Mouse (Mus musculus): ENCODE results near the gene Obp2a. TPM values are rescaled to one million over a fixed set of nuclear protein-coding genes. Genes with fewer than 3 reads are reported as not detected.
"Not testable (repeated sequence)": the region's sequence is repeated elsewhere in the genome, so short reads cannot be mapped to it uniquely, and the experiment has no call there.

The Obp2a gene
- not detected in 2 replicates for polyA plus RNA-seq (2016; fragmentation: Nextera tagmentation; extraction: Ambion mirVana)

DNA sequence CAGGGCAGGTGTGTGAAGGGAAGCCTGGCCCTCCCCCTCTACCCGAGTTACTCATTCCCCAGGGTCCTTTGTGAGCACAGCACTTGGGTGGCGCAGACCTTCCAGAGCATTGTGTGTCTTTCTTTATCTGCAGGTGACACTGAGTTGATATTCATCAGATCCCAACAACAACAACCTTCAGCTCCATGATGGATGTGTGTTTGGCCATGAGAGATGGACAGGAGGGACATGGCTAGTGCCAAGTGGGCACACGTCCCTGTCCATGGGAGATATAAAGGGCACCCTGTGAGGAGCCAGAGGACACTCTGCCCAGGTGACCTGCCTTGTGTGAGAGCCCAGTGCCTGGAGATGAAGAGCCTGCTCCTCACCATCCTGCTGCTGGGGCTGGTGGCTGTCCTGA lies at the start of gene Obp2a:
Gene Obp2a, plus strand, starts transcription at position 301 of the 400 bp plus-strand sequence.
- H3K27me3 ChIP-seq (ENCODE audit: poor library complexity, severe bottlenecking); H3K4me3 ChIP-seq: not testable (repeated sequence)
- 85% methylated on average over 3 of the region's 3 CpGs for WGBS

DNA sequence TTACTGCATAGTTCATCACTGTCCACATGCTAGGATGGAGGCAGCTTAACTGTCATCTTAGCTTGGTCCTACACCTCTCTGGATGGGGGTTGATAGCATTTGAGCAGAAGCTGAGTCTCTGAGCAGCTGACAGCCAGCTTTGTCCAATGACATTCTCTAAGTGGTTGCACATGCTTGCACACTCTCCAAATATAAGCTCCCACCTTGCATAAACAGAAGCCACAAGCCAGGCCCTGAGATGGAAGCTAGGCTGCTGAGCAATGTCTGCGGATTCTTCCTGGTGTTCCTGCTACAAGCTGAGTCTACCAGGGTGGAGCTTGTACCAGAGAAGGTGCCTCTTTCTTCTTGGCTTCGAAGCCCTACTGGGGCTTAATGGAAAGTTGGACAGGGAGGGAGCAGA lies 46.9 kb upstream of the Obp2a start, which contains the start of gene Lcn8:
Gene Lcn8, plus strand, starts transcription at position 219 of the 400 bp plus-strand sequence.
- no peak within 1 kb of the TSS for H3K4me3 ChIP-seq
- H3K27me3 ChIP-seq (ENCODE audit: poor library complexity, severe bottlenecking) = no peaks in the 10 kb centered on the region
- no peak for DNase-seq (ENCODE audit: extremely low spot score, low spot score)
- WGBS = 85% methylated on average over 2 of the region's 2 CpGs
- H3K4me1 ChIP-seq = no peaks in the 10 kb centered on the region
- H3K36me3 ChIP-seq (replicated peaks) = no peaks in the 10 kb centered on the region
- H3K9me3 ChIP-seq = no peaks in the 10 kb centered on the region
- no peak within 1 kb of the TSS for H3K27ac ChIP-seq

More for the DNA sequence above, at the start of gene Obp2a:
- not testable (repeated sequence) for H3K4me1 ChIP-seq; H3K27ac ChIP-seq; H3K36me3 ChIP-seq (replicated peaks); H3K9me3 ChIP-seq; DNase-seq (ENCODE audit: extremely low spot score, low spot score)

DNA sequence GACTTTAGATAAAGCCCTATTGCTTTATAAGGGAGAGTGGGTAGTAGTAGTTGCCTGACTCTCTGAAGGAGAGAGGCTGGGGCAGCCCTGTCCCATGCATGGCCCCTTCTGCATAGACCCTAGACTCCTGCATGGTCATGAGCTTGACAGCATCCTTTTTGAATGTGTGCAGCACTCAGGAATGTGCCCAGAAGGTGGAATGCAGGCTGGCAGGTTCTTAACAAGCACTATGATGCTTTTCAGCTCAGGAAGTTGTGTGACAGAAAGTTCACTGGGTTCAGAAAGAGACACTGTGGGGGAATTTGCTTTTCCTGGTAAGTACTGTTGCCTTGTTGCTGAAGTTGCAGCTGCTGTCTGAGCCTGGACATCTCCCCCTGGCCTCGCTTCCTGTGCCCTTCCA lies 45.3 kb upstream of the Obp2a start:
- Histone ChIP-seq H3K4me3 (no peak overlapping the region), H3K36me3 (replicated peaks) (no peaks in the 10 kb centered on the region), H3K27me3 (ENCODE audit: poor library complexity, severe bottlenecking) (no peaks in the 10 kb centered on the region), H3K9me3 (no peaks in the 10 kb centered on the region), H3K27ac (no peak overlapping the region), H3K4me1 (no peaks in the 10 kb centered on the region)
- WGBS = 74% methylated on average over 1 of the region's 1 CpGs
- no peak for DNase-seq (ENCODE audit: extremely low spot score, low spot score)

DNA sequence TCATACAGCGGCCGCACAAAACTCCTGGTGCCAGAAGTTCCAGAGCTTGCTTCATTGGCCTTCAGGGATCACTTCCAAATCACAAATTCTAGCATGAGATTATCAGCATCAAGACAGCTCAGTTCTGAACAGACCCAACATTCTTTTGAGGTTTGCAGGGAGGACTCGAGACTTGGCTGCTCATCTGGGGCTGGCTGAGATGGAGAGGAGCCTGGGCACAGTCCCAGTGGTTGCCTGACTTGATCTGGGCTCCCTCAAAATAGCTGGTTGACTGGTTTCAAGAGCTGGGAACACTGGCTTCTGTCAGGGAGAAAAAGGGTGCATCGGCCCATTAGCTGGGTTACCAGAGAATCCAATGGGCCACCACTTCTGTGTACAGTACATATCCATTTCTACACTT lies 43.2 kb upstream of the Obp2a start:
- WGBS = 80% methylated on average over 4 of the region's 4 CpGs
- H3K9me3 ChIP-seq = no peaks in the 10 kb centered on the region
- H3K4me1 ChIP-seq = no peaks in the 10 kb centered on the region
- no peaks in the 10 kb centered on the region for H3K36me3 ChIP-seq (replicated peaks)
- H3K27me3 ChIP-seq (ENCODE audit: poor library complexity, severe bottlenecking) = no peaks in the 10 kb centered on the region
- no peak overlapping the region for H3K4me3 ChIP-seq
- H3K27ac ChIP-seq = no peak overlapping the region
- no peak for DNase-seq (ENCODE audit: extremely low spot score, low spot score)

DNA sequence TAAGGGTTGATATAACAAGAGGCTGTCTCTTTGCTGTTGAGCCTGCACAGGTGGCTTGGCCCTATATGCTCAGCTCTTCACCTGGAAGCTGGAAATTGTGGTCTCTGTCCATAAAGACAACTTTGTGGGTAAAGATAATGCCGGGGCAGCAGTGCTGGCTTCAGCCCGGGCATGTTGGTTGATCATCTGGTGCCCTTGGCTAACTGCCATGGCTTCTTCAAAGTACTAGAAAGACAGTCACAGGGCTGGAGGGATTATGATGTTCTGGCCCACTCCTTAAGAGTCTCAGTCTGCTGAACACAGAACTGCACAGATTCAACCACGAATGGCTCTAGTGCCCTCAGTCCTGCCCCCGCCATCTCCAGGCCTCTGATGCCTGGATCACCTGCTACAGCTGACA lies 42.6 kb upstream of the Obp2a start:
- Histone ChIP-seq H3K9me3 (no peaks in the 10 kb centered on the region), H3K4me1 (no peaks in the 10 kb centered on the region), H3K27me3 (ENCODE audit: poor library complexity, severe bottlenecking) (no peaks in the 10 kb centered on the region), H3K4me3 (no peak overlapping the region), H3K27ac (no peak overlapping the region), H3K36me3 (replicated peaks) (no peaks in the 10 kb centered on the region)
- WGBS = 91% methylated on average over 4 of the region's 4 CpGs
- no peak for DNase-seq (ENCODE audit: extremely low spot score, low spot score)

DNA sequence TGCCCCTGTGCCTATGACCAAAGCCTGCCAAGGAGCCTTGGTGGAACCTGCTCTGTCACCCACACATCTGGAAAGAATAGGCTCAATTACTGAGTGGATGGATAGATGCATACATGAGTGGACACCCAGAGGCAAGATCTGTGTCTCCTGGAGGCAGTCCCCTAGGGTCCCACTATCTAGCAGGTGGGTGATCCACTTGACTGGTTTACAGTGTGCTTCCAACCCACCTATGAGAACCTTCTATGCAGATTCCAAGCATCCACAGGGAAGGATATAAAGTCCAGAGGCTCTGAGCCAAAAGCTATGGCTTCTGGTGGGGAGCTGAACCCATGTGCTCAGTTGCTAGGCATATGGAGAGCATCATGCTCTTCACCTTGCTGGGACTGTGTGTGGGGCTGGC lies 42.2 kb upstream of the Obp2a start, which contains the start of gene Lcn5:
Gene Lcn5, plus strand, starts transcription at position 301 of the 400 bp plus-strand sequence.
- H3K4me3 ChIP-seq = no peak within 1 kb of the TSS
- no peaks in the 10 kb centered on the region for H3K4me1 ChIP-seq
- no peaks in the 10 kb centered on the region for H3K36me3 ChIP-seq (replicated peaks)
- H3K27ac ChIP-seq = no peak within 1 kb of the TSS
- no peaks in the 10 kb centered on the region for H3K27me3 ChIP-seq (ENCODE audit: poor library complexity, severe bottlenecking)
- DNase-seq (ENCODE audit: extremely low spot score, low spot score) = no peak
- H3K9me3 ChIP-seq = no peaks in the 10 kb centered on the region

DNA sequence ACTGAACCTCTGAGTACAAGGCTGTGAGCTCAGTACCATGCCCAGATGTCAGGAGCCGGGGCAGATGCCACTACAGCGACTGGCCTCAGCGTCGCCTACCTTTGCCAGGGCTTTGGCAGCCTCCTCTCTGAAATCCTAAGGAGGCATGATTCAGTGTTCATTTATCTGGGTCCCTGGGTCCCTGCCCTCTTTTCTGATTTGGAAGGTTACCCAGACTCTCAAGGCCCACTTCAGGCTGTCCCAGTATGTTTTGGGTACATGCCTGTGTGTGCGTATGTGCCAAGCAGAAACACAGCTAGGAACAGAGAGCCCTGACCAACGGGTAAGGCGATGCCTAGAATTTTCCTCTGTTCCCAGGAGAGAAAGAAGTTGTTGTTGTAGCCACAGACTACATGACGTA lies 39.6 kb upstream of the Obp2a start:
- H3K4me1 ChIP-seq = no peaks in the 10 kb centered on the region
- H3K9me3 ChIP-seq = no peaks in the 10 kb centered on the region
- 91% methylated on average over 8 of the region's 8 CpGs for WGBS
- DNase-seq (ENCODE audit: extremely low spot score, low spot score) = no peak
- no peaks in the 10 kb centered on the region for H3K27me3 ChIP-seq (ENCODE audit: poor library complexity, severe bottlenecking)
- no peak overlapping the region for H3K27ac ChIP-seq
- no peak overlapping the region for H3K4me3 ChIP-seq
- H3K36me3 ChIP-seq (replicated peaks) = no peaks in the 10 kb centered on the region

DNA sequence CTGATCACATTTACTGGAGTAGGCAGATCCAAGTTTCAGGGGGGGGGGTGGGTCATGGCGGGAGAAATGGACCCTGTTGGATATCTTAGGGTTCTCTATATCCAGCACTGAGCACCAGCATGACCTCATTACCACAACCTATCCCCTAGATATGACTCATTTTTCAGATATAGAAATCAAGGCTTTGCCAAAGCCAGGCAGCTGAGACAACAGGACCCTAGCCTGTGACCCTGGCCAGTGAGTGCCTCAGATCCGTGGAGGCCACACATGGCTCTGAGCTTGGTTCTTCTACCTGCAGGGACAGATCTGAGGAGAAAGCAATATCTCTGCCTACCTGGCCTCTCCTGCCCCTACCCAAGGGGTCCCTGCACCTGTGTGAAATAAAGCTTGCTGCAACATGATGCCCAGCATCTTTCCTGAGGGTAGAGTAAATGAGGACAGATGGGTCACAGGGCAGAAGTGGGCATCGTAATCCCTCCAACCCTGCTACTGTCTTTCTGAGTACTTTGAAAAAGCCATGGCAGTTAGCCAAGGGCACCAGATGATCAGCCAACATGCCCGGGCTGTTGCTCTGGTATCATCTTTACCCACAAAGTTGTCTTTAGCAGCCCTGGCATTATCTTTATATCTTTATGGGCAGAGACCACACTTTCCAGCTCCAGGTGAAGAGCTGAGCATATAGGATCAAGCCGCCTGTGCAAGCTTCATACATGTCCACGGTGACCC lies 38.4 kb upstream of the Obp2a start:
- Histone ChIP-seq H3K27me3 (ENCODE audit: poor library complexity, severe bottlenecking) (no peaks in the 10 kb centered on the region), H3K36me3 (replicated peaks) (no peaks in the 10 kb centered on the region), H3K4me1 (no peaks in the 10 kb centered on the region), H3K27ac (no peak overlapping the region), H3K4me3 (no peak overlapping the region), H3K9me3 (no peaks in the 10 kb centered on the region)
- DNase-seq (ENCODE audit: extremely low spot score, low spot score) = no peak
- 92% methylated on average over 6 of the region's 6 CpGs for WGBS

DNA sequence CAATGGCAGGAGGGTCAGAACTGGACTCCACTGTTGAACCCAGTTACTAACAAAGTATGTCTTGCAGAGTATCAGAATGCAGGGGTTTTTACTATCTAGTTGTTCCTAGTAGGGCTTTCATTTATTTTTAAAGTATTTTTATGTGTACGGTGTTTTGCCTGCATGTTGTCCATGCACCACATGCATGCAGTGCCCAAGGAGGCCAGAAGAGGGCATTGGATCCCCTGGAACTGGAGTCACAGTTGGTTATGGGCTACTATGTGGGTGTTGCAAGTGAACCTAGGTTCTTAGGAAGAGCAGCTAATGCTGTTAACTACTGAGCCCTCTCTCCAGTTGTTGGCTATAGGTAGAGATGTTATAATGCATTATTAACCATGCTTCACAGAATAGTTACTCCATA lies 36.3 kb upstream of the Obp2a start:
- peak; percentile 39 for DNase-seq (ENCODE audit: extremely low spot score, low spot score)
- WGBS = 70% methylated on average over 1 of the region's 1 CpGs
- no peaks in the 10 kb centered on the region for H3K9me3 ChIP-seq

DNA sequence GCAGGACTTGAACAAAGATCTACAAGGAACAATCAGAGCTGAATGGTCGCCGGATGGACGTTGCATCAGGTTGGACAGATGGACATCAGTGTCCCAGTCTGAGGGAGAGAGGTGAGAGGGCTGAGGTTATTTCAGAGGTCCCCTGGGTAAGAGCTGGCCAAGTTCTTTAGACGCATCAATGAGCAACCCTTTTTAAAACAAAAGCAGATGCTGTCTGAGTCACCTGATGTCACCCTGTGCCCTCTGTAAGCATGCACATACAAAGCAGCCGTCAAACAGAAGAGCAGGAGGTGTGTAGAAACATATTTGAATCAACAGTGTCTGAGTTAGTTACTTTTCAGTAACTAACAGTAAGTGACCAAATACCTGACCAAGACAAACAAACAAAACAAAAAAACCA lies 35.7 kb upstream of the Obp2a start:
- WGBS = 84% methylated on average over 5 of the region's 5 CpGs
- Histone ChIP-seq H3K36me3 (replicated peaks) (no peaks in the 10 kb centered on the region), H3K9me3 (no peaks in the 10 kb centered on the region), H3K4me1 (no peaks in the 10 kb centered on the region), H3K27ac (no peak overlapping the region), H3K4me3 (no peak overlapping the region), H3K27me3 (ENCODE audit: poor library complexity, severe bottlenecking) (no peaks in the 10 kb centered on the region)
- DNase-seq (ENCODE audit: extremely low spot score, low spot score) = no peak

More for the DNA sequence above, 36.3 kb upstream of the Obp2a start:
- Histone ChIP-seq H3K4me1 (no peaks in the 10 kb centered on the region), H3K27me3 (ENCODE audit: poor library complexity, severe bottlenecking) (no peaks in the 10 kb centered on the region), H3K4me3 (no peak overlapping the region), H3K27ac (no peak overlapping the region), H3K36me3 (replicated peaks) (no peaks in the 10 kb centered on the region)

DNA sequence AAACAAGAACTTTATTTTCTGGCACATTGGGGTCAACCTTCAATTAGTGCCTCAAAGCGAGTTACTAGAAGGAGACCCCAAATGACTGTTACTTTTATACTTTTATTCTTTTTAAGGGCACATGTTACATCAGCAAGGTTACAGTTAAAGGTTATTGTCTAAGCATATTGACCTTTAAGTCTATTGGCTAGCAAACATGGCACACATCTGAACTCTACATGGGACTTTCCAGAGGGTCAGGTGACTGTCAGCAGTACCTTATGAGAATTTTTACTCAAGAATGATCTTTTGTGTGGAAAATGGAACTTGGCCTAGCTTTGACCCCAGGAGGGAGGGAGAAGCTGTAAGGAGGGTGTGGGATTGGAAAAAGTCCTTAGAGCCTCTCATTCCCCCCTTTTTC lies 33.3 kb upstream of the Obp2a start:
- no peaks in the 10 kb centered on the region for H3K4me1 ChIP-seq
- 76% methylated on average over 1 of the region's 1 CpGs for WGBS
- DNase-seq (ENCODE audit: extremely low spot score, low spot score) = no peak
- H3K9me3 ChIP-seq = no peaks in the 10 kb centered on the region
- H3K4me3 ChIP-seq = no peak overlapping the region
- no peak overlapping the region for H3K27ac ChIP-seq
- H3K27me3 ChIP-seq (ENCODE audit: poor library complexity, severe bottlenecking) = no peaks in the 10 kb centered on the region
- no peaks in the 10 kb centered on the region for H3K36me3 ChIP-seq (replicated peaks)

DNA sequence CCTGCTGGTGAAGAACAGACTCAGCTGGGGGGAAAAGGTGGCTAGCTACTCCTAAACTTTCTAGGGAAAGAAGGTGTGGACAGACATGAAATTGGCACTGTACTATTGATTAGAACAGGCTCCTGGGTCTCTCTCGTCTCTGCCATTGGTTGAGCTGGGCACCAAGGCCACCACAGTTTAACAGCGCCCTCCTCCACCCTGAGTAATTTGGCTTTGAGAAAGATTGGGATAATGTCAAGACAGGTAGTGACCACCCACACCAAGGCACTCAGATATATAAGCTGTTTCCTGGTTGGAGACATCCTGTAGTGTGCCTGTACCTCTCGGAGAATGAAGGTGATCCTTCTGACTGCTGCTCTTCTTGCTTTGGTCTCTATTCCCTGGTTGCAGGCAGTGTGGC lies 23.4 kb upstream of the Obp2a start, which contains the start of gene Lcn6:
Gene Lcn6, plus strand, starts transcription at position 301 of the 400 bp plus-strand sequence.
- H3K9me3 ChIP-seq = no peaks in the 10 kb centered on the region
- no peaks in the 10 kb centered on the region for H3K36me3 ChIP-seq (replicated peaks)
- no peaks in the 10 kb centered on the region for H3K4me1 ChIP-seq
- H3K4me3 ChIP-seq = no peak within 1 kb of the TSS
- H3K27ac ChIP-seq = no peak within 1 kb of the TSS
- DNase-seq (ENCODE audit: extremely low spot score, low spot score) = no peak
- no peaks in the 10 kb centered on the region for H3K27me3 ChIP-seq (ENCODE audit: poor library complexity, severe bottlenecking)
- WGBS = 91% methylated on average over 3 of the region's 3 CpGs

DNA sequence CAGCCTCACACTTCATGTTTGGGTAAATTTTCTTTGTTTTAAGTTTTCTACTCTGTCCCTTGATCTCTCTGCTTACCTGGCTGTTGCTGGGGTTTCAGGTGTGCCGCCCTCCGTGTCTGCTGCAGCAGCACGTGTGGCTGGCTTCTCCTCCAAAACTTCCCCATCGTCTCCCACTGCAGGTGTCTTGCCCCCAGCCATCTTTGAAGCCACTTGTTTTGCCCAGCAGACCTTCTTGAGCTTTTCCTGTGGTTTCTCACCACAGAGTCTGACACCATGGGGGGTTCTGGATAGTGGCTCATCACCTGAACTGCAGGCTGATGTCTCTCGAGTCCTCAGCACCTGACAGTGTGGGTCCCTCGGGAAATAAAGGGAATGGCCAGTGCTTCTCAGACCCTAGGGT lies 20.3 kb upstream of the Obp2a start:
- Histone ChIP-seq H3K36me3 (replicated peaks) (no peaks in the 10 kb centered on the region), H3K9me3 (no peaks in the 10 kb centered on the region)
- DNase-seq (ENCODE audit: extremely low spot score, low spot score) = no peak

More for the DNA sequence above, 20.3 kb upstream of the Obp2a start:
- no peak overlapping the region for H3K4me3 ChIP-seq
- H3K27ac ChIP-seq = no peak overlapping the region
- WGBS = 87% methylated on average over 6 of the region's 6 CpGs
- no peaks in the 10 kb centered on the region for H3K27me3 ChIP-seq (ENCODE audit: poor library complexity, severe bottlenecking)
- no peaks in the 10 kb centered on the region for H3K4me1 ChIP-seq
